ENCODE assay signal across 8 mouse cellular contexts in the genomic region with DNA sequence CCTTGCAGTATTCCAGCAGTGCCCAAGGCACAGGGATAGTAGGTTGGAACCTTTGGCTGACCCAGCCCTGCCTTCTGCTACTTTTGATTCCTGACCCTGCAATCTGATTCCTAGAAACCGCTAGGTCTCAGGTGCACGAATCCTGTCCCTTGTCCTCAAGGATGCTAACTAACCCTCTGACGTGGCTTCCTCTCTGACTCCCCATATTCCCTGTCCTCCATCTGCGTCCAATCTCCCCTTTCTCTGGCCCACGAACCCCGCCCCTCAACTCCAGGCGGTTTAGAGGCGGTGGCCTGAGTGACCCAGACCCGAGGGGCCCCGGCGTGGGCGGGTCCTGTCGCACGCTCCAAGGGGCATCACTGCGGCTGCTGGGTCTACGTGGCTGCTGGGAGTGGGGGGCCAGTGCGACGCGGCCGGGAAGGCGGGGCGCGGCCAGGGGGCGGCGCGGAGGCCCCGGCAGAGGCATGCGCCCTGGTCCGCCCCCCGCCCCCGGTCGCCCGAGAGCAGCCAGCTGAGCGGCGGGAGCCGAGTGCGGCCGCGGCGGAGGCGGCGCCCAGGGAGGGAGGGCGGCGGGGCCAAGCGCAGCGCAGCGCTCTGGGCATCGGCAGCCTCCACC. TPM values are rescaled to one million over a fixed set of nuclear protein-coding genes. Genes with fewer than 3 reads are reported as not detected.
DNase-seq lines count a peak whose midpoint lies in the region; ATAC-seq and TF ChIP-seq lines count a peak whose summit lies in the region.

TSS of gene Gpr153 (plus strand) at position 612 of the 616 bp plus-strand sequence.

- peak within 1 kb of the TSS; percentile 75 for H3K27ac ChIP-seq in hindbrain, postnatal 0 days
- no peak within 1 kb of the TSS for H3K27ac ChIP-seq in liver, embryonic 12.5 days
- peak within 1 kb of the TSS; percentile 49 for H3K27ac ChIP-seq in neural tube, embryonic 14.5 days (ENCODE audit: low read depth, low read length)

- H3K36me3 ChIP-seq in hindbrain, postnatal 0 days (ENCODE audit: insufficient read depth, low read length): no peaks in the 10 kb centered on the region
- no peaks in the 10 kb centered on the region for H3K36me3 ChIP-seq in liver, embryonic 12.5 days
- no peaks in the 10 kb centered on the region for H3K36me3 ChIP-seq in neural tube, embryonic 14.5 days (ENCODE audit: control insufficient read depth, insufficient read depth, low read length)

- TF ChIP-seq POLR2A in lung, adult 2 months (IDR thresholded peaks at IDR 0.05; ENCODE audit: borderline replicate concordance, extremely low read depth, low read depth, low read length): no peak

- peak within 1 kb of the TSS; percentile 79 for H3K9ac ChIP-seq in hindbrain, postnatal 0 days (replicated peaks; ENCODE audit: low read length)
- H3K9ac ChIP-seq in liver, embryonic 12.5 days: peak within 1 kb of the TSS; percentile 54
- peak within 1 kb of the TSS; percentile 82 for H3K9ac ChIP-seq in neural tube, embryonic 14.5 days (replicated peaks; ENCODE audit: low read depth, low read length)

- peak within 1 kb of the TSS; percentile 44 for H3K4me3 ChIP-seq in lung, adult 2 months (replicated peaks; ENCODE audit: extremely low read depth, low read depth, low read length)
- peak within 1 kb of the TSS; percentile 61 for H3K4me3 ChIP-seq in hindbrain, postnatal 0 days (ENCODE audit: low read length)
- H3K4me3 ChIP-seq in liver, embryonic 12.5 days: peak within 1 kb of the TSS; percentile 53
- peak within 1 kb of the TSS; percentile 58 for H3K4me3 ChIP-seq in neural tube, embryonic 14.5 days (ENCODE audit: low read depth, low read length)

- no peaks in the 10 kb centered on the region for H3K4me1 ChIP-seq in lung, adult 2 months (ENCODE audit: control insufficient read depth, insufficient read depth, low read length)
- peaks cover 8% of the 10 kb centered on the region; the same call in 1 of the 2 replicates for H3K4me1 ChIP-seq in hindbrain, postnatal 0 days (ENCODE audit: insufficient read depth, low read length)
- peaks cover 35% of the 10 kb centered on the region for H3K4me1 ChIP-seq in liver, embryonic 12.5 days
- peaks cover 15% of the 10 kb centered on the region; the same call in 1 of the 2 replicates for H3K4me1 ChIP-seq in neural tube, embryonic 14.5 days (ENCODE audit: control insufficient read depth, insufficient read depth, low read length)

- WGBS in lung, adult 2 months: 3% methylated on average over 41 of the region's 48 CpGs
- WGBS in hindbrain, postnatal 0 days: 1% methylated on average over 25 of the region's 48 CpGs
- WGBS in liver, embryonic 12.5 days (ENCODE audit: insufficient replicate concordance): 2% methylated on average over 48 of the region's 48 CpGs
- WGBS in neural tube, embryonic 14.5 days: under 1% methylated on average over 32 of the region's 48 CpGs

- DNase-seq in lung, adult 2 months: peak; percentile 23
- DNase-seq in lung, postnatal 25 days (ENCODE audit: low spot score): no peak
- peak; percentile 59 to 66 for DNase-seq in cerebellum, adult 18-20 months
- peak; percentile 74 for DNase-seq in gastrocnemius, postnatal 14 days
- DNase-seq in hindbrain, postnatal 0 days (ENCODE audit: low spot score): peak; percentile 77
- DNase-seq in spleen, adult 18-20 months: no peak

- intact Hi-C loops in gastrocnemius, postnatal 14 days (cut with DNase I; ENCODE audit: low total_unique reads): no loop called here

- no peak for TF ChIP-seq CTCF in lung, adult 2 months (IDR thresholded peaks at IDR 0.05; ENCODE audit: insufficient read depth, low read length)
- no peak for TF ChIP-seq CTCF in hindbrain, postnatal 0 days (IDR thresholded peaks at IDR 0.05; ENCODE audit: low read depth)

- H3K9me3 ChIP-seq in hindbrain, postnatal 0 days (ENCODE audit: low read length): no peaks in the 10 kb centered on the region
- no peaks in the 10 kb centered on the region for H3K9me3 ChIP-seq in liver, embryonic 12.5 days (replicated peaks)
- H3K9me3 ChIP-seq in neural tube, embryonic 14.5 days (ENCODE audit: control insufficient read depth, low read length): no peaks in the 10 kb centered on the region

- peak within 1 kb of the TSS; percentile 86 for H3K4me2 ChIP-seq in hindbrain, postnatal 0 days (ENCODE audit: low read depth, low read length)
- H3K4me2 ChIP-seq in liver, embryonic 12.5 days: peak within 1 kb of the TSS; percentile 72
- H3K4me2 ChIP-seq in neural tube, embryonic 14.5 days (ENCODE audit: low read depth, low read length): peak within 1 kb of the TSS; percentile 82

- ATAC-seq in hindbrain, postnatal 0 days: peak; percentile 66
- ATAC-seq in liver, embryonic 12.5 days: no peak; the same call in 1 of the 2 replicates
- ATAC-seq in neural tube, embryonic 14.5 days (ENCODE audit: low read depth): peak; percentile 67

- H3K27me3 ChIP-seq in hindbrain, postnatal 0 days (ENCODE audit: insufficient read depth, low read length): no peaks in the 10 kb centered on the region
- H3K27me3 ChIP-seq in liver, embryonic 12.5 days (replicated peaks): peaks cover 66% of the 10 kb centered on the region
- H3K27me3 ChIP-seq in neural tube, embryonic 14.5 days (ENCODE audit: control insufficient read depth, insufficient read depth, low read length): peaks cover 12% of the 10 kb centered on the region

RNA-seq across cellular contexts. Expression of gene Gpr153, which starts in this region (rescaled TPM):
- polyA plus RNA-seq in lung, adult 2 months (2012; rRNA removed): 40.0 and 45.6 TPM in 2 replicates
- 10 to 100 TPM; 18.0 to 21.0 TPM for total RNA-seq in gastrocnemius, postnatal 14 days (2021)
- total RNA-seq in hindbrain, postnatal 0 days (2014; rRNA removed): 167 and 170 TPM in 2 replicates
- 17.1 and 19.0 TPM in 2 replicates for polyA plus RNA-seq in hindbrain, postnatal 0 days (2015; fragmentation: Nextera tagmentation; extraction: Ambion mirVana)
- 2.1 and 2.4 TPM in 2 replicates for polyA plus RNA-seq in liver, embryonic 12.5 days (2016; fragmentation: Nextera tagmentation; extraction: Ambion mirVana)
- 18.5 and 19.3 TPM in 2 replicates for polyA plus RNA-seq in neural tube, embryonic 14.5 days (2014; fragmentation: Nextera tagmentation; extraction: Ambion mirVana)

Comparison
In these comparisons a context has a peak if more than half of its experiments do, and no peak if none do; other contexts are left out.
1. DNase-seq: peak in lung, adult 2 months (single experiment), cerebellum, adult 18-20 months (2 of 2), gastrocnemius, postnatal 14 days (single experiment) and hindbrain, postnatal 0 days (single experiment); none in lung, postnatal 25 days (single experiment) and spleen, adult 18-20 months (0 of 2).
2. Peak in every context shown above with its lines, with median percentiles within 50 percentile points of each other: H3K4me3 ChIP-seq, H3K4me2 ChIP-seq and H3K9ac ChIP-seq.